Mouse (Mus musculus) midbrain, embryonic 16.5 days (tissue): ENCODE measurements at regions not wholly inside any gene's neighbourhood (a gene's known extent, or its start where the extent isn't known, plus 50 kb on each side); places are given as distances from the start of the nearest gene placed in this dataset.
A peak's percentile ranks its signal among the peaks of the same experiment; 100 is the strongest.

Experiments used
- ATAC-seq: fragments of 200-750 bp; cut with Nextera tagmentation; 2 replicates; pipeline ENCODE4 v1.8.0; 2017; ENCODE audit warnings: moderate TSS enrichment
- H3K27ac ChIP-seq: fragments of 300-500 bp; sonication (generic); 2 replicates; pipeline ENCODE4 v1.5.1; 2014; ENCODE audit warnings: mild to moderate bottlenecking, low read length, mixed read lengths
- H3K27me3 ChIP-seq: fragments of 300-500 bp; sonication (generic); 2 replicates; pipeline ENCODE4 v1.6.1; 2014; ENCODE audit warnings: low read depth, low read length, mixed read lengths; ENCODE audit not compliant: control insufficient read depth, insufficient read depth
- H3K36me3 ChIP-seq: fragments of 300-500 bp; sonication (generic); 2 replicates; pipeline ENCODE4 v1.6.1; 2014; ENCODE audit warnings: mild to moderate bottlenecking, low read length, moderate library complexity, mixed read lengths; ENCODE audit not compliant: control insufficient read depth, insufficient read depth
- H3K4me1 ChIP-seq: fragments of 300-500 bp; sonication (generic); 2 replicates; pipeline ENCODE4 v1.6.1; 2014; ENCODE audit warnings: mild to moderate bottlenecking, low read length, mixed read lengths; ENCODE audit not compliant: control insufficient read depth, insufficient read depth
- H3K4me2 ChIP-seq: fragments of 300-500 bp; sonication (generic); 2 replicates; pipeline ENCODE4 v1.6.1; 2014; ENCODE audit warnings: mild to moderate bottlenecking, low read length, mixed read lengths
- H3K4me3 ChIP-seq: fragments of 300-500 bp; sonication (generic); 2 replicates; pipeline ENCODE4 v1.5.1; 2014; ENCODE audit warnings: low read depth, mild to moderate bottlenecking, low read length, moderate library complexity, mixed read lengths
- H3K9ac ChIP-seq: fragments of 300-500 bp; sonication (generic); 2 replicates; pipeline ENCODE4 v1.6.1; 2014; ENCODE audit warnings: low read depth, low read length, mixed read lengths
- H3K9me3 ChIP-seq: fragments of 300-500 bp; sonication (generic); replicated peaks from 2 replicates; pipeline ENCODE4 v1.6.1; 2014; ENCODE audit warnings: mild to moderate bottlenecking, low read length, mixed read lengths; ENCODE audit not compliant: control insufficient read depth, poor library complexity, severe bottlenecking
- WGBS: fragments of 180-500 bp; shearing (Covaris S2); extraction: QIAGEN DNeasy Blood & Tissue Kit; methylation state at CpG from one replicate; pipeline ENCODE4 v1.1.7; 2014; 5-methylcytosine and 5-hydroxymethylcytosine counted together

- Histone ChIP-seq H3K27ac (no peak overlapping the region), H3K9ac (no peak overlapping the region), H3K27me3 (no peaks in the 10 kb centered on the region), H3K4me3 (no peak overlapping the region), H3K4me2 (no peak overlapping the region), H3K36me3 (no peaks in the 10 kb centered on the region), H3K9me3 (no peaks in the 10 kb centered on the region), H3K4me1 (no peaks in the 10 kb centered on the region)
- no peak for ATAC-seq
- 98% methylated on average over 1 of the region's 1 CpGs for WGBS
These were observed 280.2 kb upstream of the Fam49a start for GRCm38 (mm10) chr12:11981743-11982142.

- no peak overlapping the region for H3K27ac ChIP-seq
- 81% methylated on average over 1 of the region's 1 CpGs for WGBS
- no peak overlapping the region for H3K9ac ChIP-seq
- H3K4me2 ChIP-seq = no peak overlapping the region
- H3K4me3 ChIP-seq = no peak overlapping the region
- no peaks in the 10 kb centered on the region for H3K36me3 ChIP-seq
- no peaks in the 10 kb centered on the region for H3K9me3 ChIP-seq
- no peaks in the 10 kb centered on the region for H3K4me1 ChIP-seq
- no peak for ATAC-seq
- no peaks in the 10 kb centered on the region for H3K27me3 ChIP-seq
These were observed 268.4 kb upstream of the Fam49a start for GRCm38 (mm10) chr12:11993513-11993912.

DNA sequence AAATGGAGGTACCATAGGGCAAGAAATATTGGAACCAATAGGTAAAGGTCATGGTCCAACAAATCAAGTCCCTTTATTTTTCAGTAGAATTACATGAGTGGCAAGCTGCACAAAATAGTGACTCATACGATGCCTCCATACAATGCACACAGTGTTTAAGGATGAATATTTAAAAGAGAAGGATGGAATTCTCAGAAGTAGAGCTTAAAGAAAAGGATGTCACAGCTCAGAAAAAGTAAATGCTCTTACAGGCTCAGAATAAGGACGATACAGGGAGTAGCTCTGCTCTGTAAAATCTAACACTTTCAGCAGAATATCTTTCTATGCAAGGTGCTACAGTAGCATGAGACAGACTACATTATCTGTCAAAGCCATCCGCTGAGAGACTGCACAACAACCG lies 262.7 kb upstream of the Fam49a start:
- Histone ChIP-seq H3K4me2 (no peak overlapping the region), H3K4me3 (no peak overlapping the region), H3K27ac (no peak overlapping the region), H3K36me3 (no peaks in the 10 kb centered on the region), H3K9me3 (no peaks in the 10 kb centered on the region), H3K4me1 (no peaks in the 10 kb centered on the region), H3K9ac (no peak overlapping the region), H3K27me3 (no peaks in the 10 kb centered on the region)
- no peak for ATAC-seq
- 78% methylated on average over 4 of the region's 4 CpGs for WGBS

- H3K4me2 ChIP-seq = no peak overlapping the region
- ATAC-seq = no peak
- no peaks in the 10 kb centered on the region for H3K4me1 ChIP-seq
- no peaks in the 10 kb centered on the region for H3K36me3 ChIP-seq
- H3K27me3 ChIP-seq = no peaks in the 10 kb centered on the region
- no peak overlapping the region for H3K27ac ChIP-seq
- no peak overlapping the region for H3K9ac ChIP-seq
- no peak overlapping the region for H3K4me3 ChIP-seq
- H3K9me3 ChIP-seq = no peaks in the 10 kb centered on the region
- 26% methylated on average over 3 of the region's 3 CpGs for WGBS
These were observed 259.5 kb upstream of the Fam49a start for GRCm38 (mm10) chr12:12002414-12002813.

- H3K4me3 ChIP-seq = no peak overlapping the region
- no peaks in the 10 kb centered on the region for H3K36me3 ChIP-seq
- peak; percentile 68; the same call in 1 of the 2 replicates for ATAC-seq
- H3K27me3 ChIP-seq = no peaks in the 10 kb centered on the region
- H3K4me1 ChIP-seq = no peaks in the 10 kb centered on the region
- no peak overlapping the region for H3K9ac ChIP-seq
- no peak overlapping the region for H3K27ac ChIP-seq
- H3K9me3 ChIP-seq = no peaks in the 10 kb centered on the region
- no peak overlapping the region for H3K4me2 ChIP-seq
These were observed 251.3 kb upstream of the Fam49a start for GRCm38 (mm10) chr12:12010592-12010991.

DNA sequence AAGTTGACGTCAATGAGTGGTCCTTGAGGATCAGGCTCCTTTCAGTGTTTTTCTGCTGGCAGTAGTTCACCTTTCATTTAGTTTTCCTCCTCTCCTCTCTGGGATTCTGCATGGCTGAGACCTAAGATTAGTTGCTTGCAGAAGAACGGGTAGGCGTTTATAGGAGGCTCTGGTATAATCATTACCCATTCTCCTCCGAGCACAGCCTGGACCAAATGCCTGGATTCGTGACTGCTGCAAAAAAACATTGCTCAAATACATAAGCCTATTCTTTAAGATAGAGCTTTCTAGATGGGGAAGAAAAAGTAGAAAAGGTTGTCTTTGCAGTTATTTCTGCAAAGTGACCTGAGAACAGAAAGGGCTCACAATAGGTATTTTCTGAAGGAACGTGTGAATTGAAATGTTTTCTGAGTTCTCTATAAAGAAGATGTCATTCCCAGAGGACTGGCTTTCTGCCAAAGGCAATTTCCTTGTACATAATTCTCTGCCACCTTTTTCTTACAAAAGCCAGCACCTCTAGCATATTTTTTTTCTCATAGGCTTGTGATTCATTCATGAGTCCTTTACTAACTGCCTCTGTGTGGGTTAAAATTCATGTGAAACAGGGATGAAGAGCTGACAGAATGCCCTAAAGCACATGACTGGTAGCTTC lies 238.0 kb upstream of the Fam49a start:
- H3K27ac ChIP-seq = no peak overlapping the region
- WGBS = 70% methylated on average over 6 of the region's 6 CpGs
- ATAC-seq = no peak
- no peaks in the 10 kb centered on the region for H3K36me3 ChIP-seq
- H3K4me1 ChIP-seq = no peaks in the 10 kb centered on the region
- H3K9me3 ChIP-seq = no peaks in the 10 kb centered on the region
- no peaks in the 10 kb centered on the region for H3K27me3 ChIP-seq
- H3K9ac ChIP-seq = no peak overlapping the region
- no peak overlapping the region for H3K4me2 ChIP-seq
- H3K4me3 ChIP-seq = no peak overlapping the region

DNA sequence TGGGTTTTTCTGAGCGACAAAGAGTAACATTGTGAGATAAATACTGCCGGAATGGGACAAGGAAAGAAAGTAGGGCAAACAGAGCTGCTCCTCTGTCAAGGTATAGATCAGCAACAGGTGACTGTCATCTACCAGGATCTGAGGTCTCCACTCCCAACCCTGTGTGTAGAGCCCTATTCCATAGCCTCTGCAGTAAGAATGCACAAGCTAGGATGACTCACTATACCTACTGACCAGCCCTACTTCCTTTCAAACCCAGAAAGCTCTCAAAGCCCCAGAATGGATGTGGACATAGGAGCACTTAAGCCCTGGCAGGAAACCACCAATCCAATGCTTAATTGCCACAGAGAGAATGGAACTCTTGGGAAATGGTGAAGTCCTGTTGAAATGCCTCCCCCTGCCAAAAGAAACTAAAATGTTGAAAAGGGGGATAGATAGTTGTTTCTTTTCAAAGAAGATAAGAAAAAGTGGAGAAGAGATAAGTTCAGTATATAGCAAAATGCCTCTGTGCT lies 231.8 kb upstream of the Fam49a start:
- no peak for ATAC-seq
- no peaks in the 10 kb centered on the region for H3K9me3 ChIP-seq
- 86% methylated on average over 2 of the region's 2 CpGs for WGBS

GRCm38 (mm10) chr12:12034521-12034920 lies 227.4 kb upstream of the Fam49a start:
- Histone ChIP-seq H3K4me1 (no peaks in the 10 kb centered on the region), H3K36me3 (no peaks in the 10 kb centered on the region), H3K27me3 (no peaks in the 10 kb centered on the region), H3K4me3 (no peak overlapping the region), H3K9me3 (no peaks in the 10 kb centered on the region), H3K4me2 (no peak overlapping the region), H3K27ac (no peak overlapping the region), H3K9ac (no peak overlapping the region)
- no peak for ATAC-seq

More for the DNA sequence above, 231.8 kb upstream of the Fam49a start:
- Histone ChIP-seq H3K4me2 (no peak overlapping the region), H3K27ac (no peak overlapping the region), H3K9ac (no peak overlapping the region), H3K27me3 (no peaks in the 10 kb centered on the region), H3K4me3 (no peak overlapping the region), H3K4me1 (no peaks in the 10 kb centered on the region), H3K36me3 (no peaks in the 10 kb centered on the region)

DNA sequence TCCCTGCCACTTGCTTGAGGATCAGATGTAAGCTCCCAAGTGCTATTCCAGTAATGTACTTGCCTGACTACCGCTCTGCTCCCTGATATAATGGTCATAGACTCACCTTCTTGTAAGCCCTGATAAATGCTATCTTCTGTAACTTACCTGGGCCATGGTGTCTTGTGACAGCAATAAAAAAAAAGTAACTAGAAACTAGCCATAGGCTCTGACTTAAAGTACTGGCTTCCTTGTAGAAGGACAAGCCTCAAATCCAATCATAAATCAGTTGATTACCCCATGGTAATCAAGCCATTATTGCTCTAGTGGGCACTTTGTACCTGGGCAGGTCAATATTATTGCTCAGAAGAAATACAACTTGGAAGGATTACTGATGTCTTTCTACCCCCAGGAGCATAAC lies 222.7 kb upstream of the Fam49a start:
- H3K36me3 ChIP-seq = no peaks in the 10 kb centered on the region
- no peak overlapping the region for H3K9ac ChIP-seq
- WGBS = 96% methylated on average over 1 of the region's 1 CpGs
- no peaks in the 10 kb centered on the region for H3K9me3 ChIP-seq
- H3K4me3 ChIP-seq = no peak overlapping the region
- no peak overlapping the region for H3K4me2 ChIP-seq
- no peaks in the 10 kb centered on the region for H3K4me1 ChIP-seq
- no peak for ATAC-seq
- no peak overlapping the region for H3K27ac ChIP-seq
- no peaks in the 10 kb centered on the region for H3K27me3 ChIP-seq
